Mouse (Mus musculus) limb, embryonic 11.5 days (tissue): ENCODE measurements around the gene Pitpnc1. TPM values are rescaled to one million over a fixed set of nuclear protein-coding genes. Genes with fewer than 3 reads are reported as not detected.

Experiments used
- ATAC-seq: fragments of 200-750 bp; cut with Nextera tagmentation; 2 replicates; pipeline ENCODE4 v1.8.0; 2017; ENCODE audit warnings: low read depth; ENCODE audit not compliant: insufficient number of reproducible peaks, low FRiP score, low TSS enrichment
- DNase-seq: peaks from one replicate; pipeline ENCODE4 v3.0.0-alpha.2; 2015; ENCODE audit warnings: low spot score
- H3K27ac ChIP-seq: fragments of 300-500 bp; sonication (generic); replicated peaks from 2 replicates; pipeline ENCODE4 v1.5.1; 2014; ENCODE audit warnings: low read depth, mild to moderate bottlenecking, low read length
- H3K27me3 ChIP-seq: fragments of 300-500 bp; sonication (generic); 2 replicates; pipeline ENCODE4 v1.6.1; 2014; ENCODE audit warnings: mild to moderate bottlenecking, low read length, mixed read lengths; ENCODE audit not compliant: control insufficient read depth, insufficient read depth
- H3K36me3 ChIP-seq: fragments of 300-500 bp; sonication (generic); 2 replicates; pipeline ENCODE4 v1.6.1; 2014; ENCODE audit warnings: mild to moderate bottlenecking, low read length, moderate library complexity, mixed read lengths; ENCODE audit not compliant: control insufficient read depth, insufficient read depth
- H3K4me1 ChIP-seq: fragments of 300-500 bp; sonication (generic); 2 replicates; pipeline ENCODE4 v1.6.1; 2014; ENCODE audit warnings: low read length, mixed read lengths; ENCODE audit not compliant: control insufficient read depth, insufficient read depth
- H3K4me2 ChIP-seq: fragments of 300-500 bp; sonication (generic); 2 replicates; pipeline ENCODE4 v1.6.1; 2014; ENCODE audit warnings: low read depth, mild to moderate bottlenecking, moderate library complexity; ENCODE audit not compliant: severe bottlenecking
- H3K4me3 ChIP-seq: fragments of 300-500 bp; sonication (generic); 2 replicates; pipeline ENCODE4 v1.5.1; 2014; ENCODE audit warnings: low read depth, low read length
- H3K9ac ChIP-seq: fragments of 300-500 bp; sonication (generic); 2 replicates; pipeline ENCODE4 v1.6.1; 2014; ENCODE audit warnings: mild to moderate bottlenecking, low read length
- H3K9me3 ChIP-seq: fragments of 300-500 bp; sonication (generic); 2 replicates; pipeline ENCODE4 v1.6.1; 2016; ENCODE audit warnings: low read length; ENCODE audit not compliant: control insufficient read depth
- WGBS: fragments of 180-500 bp; shearing (Covaris S2); extraction: QIAGEN DNeasy Blood & Tissue Kit; methylation state at CpG from one replicate; pipeline ENCODE4 v1.1.7; 2014; 5-methylcytosine and 5-hydroxymethylcytosine counted together
- polyA plus RNA-seq: library from polyadenylated mRNA; unstranded; fragments of >200 nt; fragmentation: Nextera tagmentation; extraction: Ambion mirVana; gene quantifications from 2 replicates; pipeline ENCODE4 v1.2.1, GENCODE M21; 2014

Pitpnc1 gene
- polyA plus RNA-seq, 1 experiment from 2014 or later: 35.3 TPM

- Histone ChIP-seq H3K4me3 (no peak overlapping the region), H3K4me1 (no peaks in the 10 kb centered on the region), H3K27me3 (no peaks in the 10 kb centered on the region), H3K4me2 (no peak overlapping the region), H3K36me3 (no peaks in the 10 kb centered on the region), H3K9me3 (no peaks in the 10 kb centered on the region), H3K27ac (no peak overlapping the region), H3K9ac (no peak overlapping the region)
- 69% methylated on average over 4 of the region's 4 CpGs for WGBS
- DNase-seq (peak; percentile 66), ATAC-seq (no peak)
Measured at GRCm38 (mm10) chr11:107385306-107385705, 85.2 kb downstream of the Pitpnc1 start.

GRCm38 (mm10) chr11:107383985-107384384 lies 86.5 kb downstream of the Pitpnc1 start:
- no peak overlapping the region for H3K4me2 ChIP-seq
- H3K9ac ChIP-seq: no peak overlapping the region
- no peak for ATAC-seq
- no peaks in the 10 kb centered on the region for H3K36me3 ChIP-seq
- DNase-seq: no peak
- no peak overlapping the region for H3K4me3 ChIP-seq
- no peak overlapping the region for H3K27ac ChIP-seq
- 81% methylated on average over 6 of the region's 6 CpGs for WGBS
- H3K27me3 ChIP-seq: no peaks in the 10 kb centered on the region
- no peaks in the 10 kb centered on the region for H3K9me3 ChIP-seq
- no peaks in the 10 kb centered on the region for H3K4me1 ChIP-seq

GRCm38 (mm10) chr11:107379965-107380364 lies 90.5 kb downstream of the Pitpnc1 start:
- no peak overlapping the region for H3K27ac ChIP-seq
- no peaks in the 10 kb centered on the region for H3K9me3 ChIP-seq
- no peak overlapping the region for H3K9ac ChIP-seq
- H3K36me3 ChIP-seq: no peaks in the 10 kb centered on the region
- DNase-seq: no peak
- WGBS: 88% methylated on average over 9 of the region's 9 CpGs
- peaks cover 14% of the 10 kb centered on the region for H3K4me1 ChIP-seq
- no peaks in the 10 kb centered on the region for H3K27me3 ChIP-seq
- no peak overlapping the region for H3K4me3 ChIP-seq
- no peak for ATAC-seq
- H3K4me2 ChIP-seq: no peak overlapping the region

- Histone ChIP-seq H3K4me2 (no peak overlapping the region), H3K36me3 (no peaks in the 10 kb centered on the region), H3K9ac (no peak overlapping the region), H3K27ac (no peak overlapping the region), H3K4me3 (no peak overlapping the region), H3K27me3 (no peaks in the 10 kb centered on the region), H3K9me3 (no peaks in the 10 kb centered on the region), H3K4me1 (peaks cover 14% of the 10 kb centered on the region)
- WGBS: 90% methylated on average over 22 of the region's 22 CpGs
- no peak for DNase-seq
- ATAC-seq: no peak
Measured at GRCm38 (mm10) chr11:107379089-107379845, 91.2 kb downstream of the Pitpnc1 start.

GRCm38 (mm10) chr11:107377326-107377725 lies 93.2 kb downstream of the Pitpnc1 start:
- H3K9me3 ChIP-seq: no peaks in the 10 kb centered on the region
- DNase-seq (no peak), ATAC-seq (no peak)
- no peaks in the 10 kb centered on the region for H3K27me3 ChIP-seq
- H3K4me2 ChIP-seq: no peak overlapping the region
- H3K27ac ChIP-seq: no peak overlapping the region
- peaks cover 14% of the 10 kb centered on the region for H3K4me1 ChIP-seq
- 97% methylated on average over 6 of the region's 6 CpGs for WGBS
- H3K9ac ChIP-seq: no peak overlapping the region
- H3K4me3 ChIP-seq: no peak overlapping the region
- H3K36me3 ChIP-seq: no peaks in the 10 kb centered on the region

- no peak for ATAC-seq
- WGBS: 31% methylated on average over 12 of the region's 12 CpGs
- DNase-seq: peak; percentile 57
- H3K9ac ChIP-seq: no peak overlapping the region
- H3K4me2 ChIP-seq: no peak overlapping the region
- H3K36me3 ChIP-seq: no peaks in the 10 kb centered on the region
- no peak overlapping the region for H3K4me3 ChIP-seq
- peaks cover 14% of the 10 kb centered on the region for H3K4me1 ChIP-seq
- H3K27me3 ChIP-seq: no peaks in the 10 kb centered on the region
- H3K9me3 ChIP-seq: no peaks in the 10 kb centered on the region
- H3K27ac ChIP-seq: no peak overlapping the region
Measured at GRCm38 (mm10) chr11:107376272-107376671, 94.2 kb downstream of the Pitpnc1 start.

GRCm38 (mm10) chr11:107375816-107376215 lies 94.7 kb downstream of the Pitpnc1 start:
- H3K4me2 ChIP-seq: no peak overlapping the region
- no peak for DNase-seq

GRCm38 (mm10) chr11:107373569-107373968 lies 96.9 kb downstream of the Pitpnc1 start:
- Histone ChIP-seq H3K9me3 (no peaks in the 10 kb centered on the region), H3K27me3 (no peaks in the 10 kb centered on the region), H3K4me1 (peaks cover 14% of the 10 kb centered on the region), H3K4me2 (no peak overlapping the region), H3K4me3 (no peak overlapping the region), H3K36me3 (no peaks in the 10 kb centered on the region), H3K27ac (no peak overlapping the region), H3K9ac (no peak overlapping the region)
- DNase-seq (no peak), ATAC-seq (no peak)
- WGBS: 96% methylated on average over 6 of the region's 6 CpGs

More at GRCm38 (mm10) chr11:107375816-107376215, 94.7 kb downstream of the Pitpnc1 start:
- Histone ChIP-seq H3K36me3 (no peaks in the 10 kb centered on the region), H3K4me1 (peaks cover 14% of the 10 kb centered on the region), H3K9ac (no peak overlapping the region), H3K27me3 (no peaks in the 10 kb centered on the region), H3K27ac (no peak overlapping the region), H3K9me3 (no peaks in the 10 kb centered on the region), H3K4me3 (no peak overlapping the region)
- no peak for ATAC-seq
- WGBS: 88% methylated on average over 11 of the region's 11 CpGs

GRCm38 (mm10) chr11:107373154-107373553 lies 97.3 kb downstream of the Pitpnc1 start:
- Histone ChIP-seq H3K9ac (no peak overlapping the region), H3K36me3 (no peaks in the 10 kb centered on the region), H3K27ac (no peak overlapping the region), H3K9me3 (no peaks in the 10 kb centered on the region), H3K4me3 (no peak overlapping the region), H3K4me2 (no peak overlapping the region), H3K27me3 (no peaks in the 10 kb centered on the region), H3K4me1 (peaks cover 14% of the 10 kb centered on the region)
- DNase-seq (no peak), ATAC-seq (no peak)
- WGBS: 100% methylated on average over 4 of the region's 4 CpGs
